In the genomic region with DNA sequence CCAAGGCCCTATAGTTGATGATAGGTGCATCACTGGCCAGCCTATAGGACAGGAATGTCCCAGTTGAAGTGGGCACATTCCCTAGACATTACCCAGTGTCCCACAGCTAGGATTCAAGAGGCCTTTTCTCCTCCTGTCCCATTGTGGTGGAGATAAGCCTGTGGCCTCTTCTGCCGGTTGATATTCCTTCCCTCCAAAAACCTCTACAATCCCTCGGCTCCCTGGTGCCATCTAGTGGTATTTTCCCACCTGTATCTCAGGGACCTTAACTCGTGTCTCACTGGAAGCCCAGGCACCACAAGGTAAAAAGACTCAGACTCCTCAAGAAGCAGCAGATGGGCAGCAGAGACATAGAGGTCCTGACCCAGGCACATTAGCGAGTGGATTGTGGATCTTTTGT, we compare ENCODE assay signal across 8 mouse cellular contexts. TPM values are rescaled to one million over a fixed set of nuclear protein-coding genes. Genes with fewer than 3 reads are reported as not detected.
DNase-seq lines count a peak whose midpoint lies in the region; ATAC-seq and TF ChIP-seq lines count a peak whose summit lies in the region.

No protein-coding gene starts in this region.

- H3K27ac ChIP-seq in ES-Bruce4 (ENCODE audit: insufficient read depth, low read length), result no peak overlapping the region
- no peak overlapping the region for H3K27ac ChIP-seq in heart, embryonic 16.5 days (ENCODE audit: low read length)
- H3K27ac ChIP-seq in lung, embryonic 14.5 days (ENCODE audit: low read depth), result no peak overlapping the region

- TF ChIP-seq CTCF in ES-Bruce4 (IDR thresholded peaks at IDR 0.05; ENCODE audit: low read depth, low read length), result peak; percentile 65
- peak; percentile 85; the same call in 1 of the 2 replicates for TF ChIP-seq CTCF in brain, embryonic 14.5 days (IDR thresholded peaks at IDR 0.05; ENCODE audit: borderline replicate concordance, extremely low read depth, insufficient read depth, insufficient read length)
- TF ChIP-seq CTCF in lung, embryonic 14.5 days (IDR thresholded peaks at IDR 0.05; ENCODE audit: low read depth), result peak; percentile 93

- TF ChIP-seq EP300 in ES-Bruce4 (IDR thresholded peaks at IDR 0.05; ENCODE audit: insufficient read depth, low read depth, low read length), result no peak

- no peaks in the 10 kb centered on the region for H3K27me3 ChIP-seq in ES-Bruce4 (ENCODE audit: control insufficient read depth, insufficient read depth, low read length, poor library complexity, severe bottlenecking)
- H3K27me3 ChIP-seq in heart, embryonic 16.5 days (ENCODE audit: control insufficient read depth, insufficient read depth, low read length), result no peaks in the 10 kb centered on the region
- no peaks in the 10 kb centered on the region for H3K27me3 ChIP-seq in lung, embryonic 14.5 days (ENCODE audit: insufficient read depth, low read length)

- H3K9ac ChIP-seq in ES-Bruce4 (ENCODE audit: low read depth, poor library complexity, severe bottlenecking), result no peak overlapping the region
- peak overlapping the region; percentile 49 for H3K9ac ChIP-seq in heart, embryonic 16.5 days (ENCODE audit: low read length)
- H3K9ac ChIP-seq in lung, embryonic 14.5 days, result peak overlapping the region; percentile 20

- peaks cover 14% of the 10 kb centered on the region; the same call in 1 of the 2 replicates for H3K36me3 ChIP-seq in ES-Bruce4 (ENCODE audit: control insufficient read depth, insufficient read depth, low read length, poor library complexity, severe bottlenecking)
- H3K36me3 ChIP-seq in heart, embryonic 16.5 days (ENCODE audit: control insufficient read depth, insufficient read depth), result peaks cover 35% of the 10 kb centered on the region
- peaks cover 41% of the 10 kb centered on the region for H3K36me3 ChIP-seq in lung, embryonic 14.5 days (ENCODE audit: insufficient read depth)

- peak; percentile 58 for ATAC-seq in erythroid progenitor cell, adult 5-6 weeks (replicated peaks; ENCODE audit: low FRiP score, poor library complexity, severe bottlenecking)
- no peak for ATAC-seq in heart, embryonic 16.5 days (replicated peaks; ENCODE audit: extremely low read depth, insufficient read depth, low FRiP score)
- peak; percentile 4; the same call in 1 of the 2 replicates for ATAC-seq in lung, embryonic 14.5 days (ENCODE audit: insufficient read depth)

- H3K9me3 ChIP-seq in ES-Bruce4 (replicated peaks; ENCODE audit: control insufficient read depth, insufficient read depth, low read length, poor library complexity, severe bottlenecking), result no peaks in the 10 kb centered on the region
- H3K9me3 ChIP-seq in heart, embryonic 16.5 days (replicated peaks; ENCODE audit: control insufficient read depth, low read length), result no peaks in the 10 kb centered on the region
- H3K9me3 ChIP-seq in lung, embryonic 14.5 days (ENCODE audit: low read depth, low read length), result no peaks in the 10 kb centered on the region

- peaks cover 1% of the 10 kb centered on the region for H3K4me1 ChIP-seq in ES-Bruce4 (ENCODE audit: control insufficient read depth, insufficient read depth, low read length)
- peaks cover 29% of the 10 kb centered on the region for H3K4me1 ChIP-seq in heart, embryonic 16.5 days (ENCODE audit: control insufficient read depth, insufficient read depth, low read length)
- peaks cover 3% of the 10 kb centered on the region; the same call in 1 of the 2 replicates for H3K4me1 ChIP-seq in lung, embryonic 14.5 days (ENCODE audit: insufficient read depth)

- WGBS in heart, embryonic 16.5 days, result 3% methylated on average over 4 of the region's 4 CpGs
- 4% methylated on average over 4 of the region's 4 CpGs for WGBS in lung, embryonic 14.5 days

- TF ChIP-seq POLR2A in ES-Bruce4 (IDR thresholded peaks at IDR 0.05; ENCODE audit: insufficient read depth, low read length), result no peak
- no peak for TF ChIP-seq POLR2A in brain, embryonic 14.5 days (IDR thresholded peaks at IDR 0.05; ENCODE audit: borderline replicate concordance, extremely low read depth, insufficient read depth, insufficient read length, poor library complexity, severe bottlenecking)

- peak; percentile 93 for DNase-seq in brain, embryonic 14.5 days (ENCODE audit: low read depth)
- peak; percentile 85 to 92 for DNase-seq in kidney, postnatal 36 days
- DNase-seq in lung, embryonic 14.5 days, result peak; percentile 96
- peak; percentile 54 for DNase-seq in ovary, adult 18-20 months (ENCODE audit: low spot score)
- peak; percentile 65 to 89 for DNase-seq in thymus, postnatal 10 days (ENCODE audit: low spot score in 2 of 2)

- no peak overlapping the region for H3K4me2 ChIP-seq in heart, embryonic 16.5 days (ENCODE audit: low read depth, low read length)
- no peak overlapping the region for H3K4me2 ChIP-seq in lung, embryonic 14.5 days

- H3K4me3 ChIP-seq in ES-Bruce4 (ENCODE audit: low read depth, low read length), result no peak overlapping the region
- H3K4me3 ChIP-seq in heart, embryonic 16.5 days (ENCODE audit: low read length), result no peak overlapping the region
- no peak overlapping the region for H3K4me3 ChIP-seq in lung, embryonic 14.5 days (ENCODE audit: low read depth, low read length)

RNA-seq across cellular contexts. Expression of a gene that starts 3.3 kb away (rescaled TPM):
- 63.9 and 72.8 TPM in 2 replicates for polyA plus RNA-seq in ES-Bruce4 (2011; ENCODE audit: insufficient read depth, insufficient read length, low read depth, missing spikeins)
- polyA plus RNA-seq in brain, embryonic 14.5 days (2012; rRNA removed), result 272 and 426 TPM in 2 replicates
- total RNA-seq in erythroid progenitor cell, adult 5-6 weeks (2015; ENCODE audit: low replicate concordance), result 87.6 and 109 TPM in 2 replicates
- 43.9 and 66.0 TPM in 2 replicates for total RNA-seq in erythroid progenitor cell, adult 5-6 weeks (2017; ENCODE audit: low replicate concordance)
- 596 and 743 TPM in 2 replicates for polyA plus RNA-seq in heart, embryonic 16.5 days (2015; fragmentation: Nextera tagmentation; extraction: Ambion mirVana)
- 318 and 319 TPM in 2 replicates for polyA plus RNA-seq in lung, embryonic 14.5 days (2014; fragmentation: Nextera tagmentation; extraction: Ambion mirVana)

RNA-seq across cellular contexts. Expression of a gene that starts 15.2 kb away (rescaled TPM):
- 0.68 and 0.82 TPM in 2 replicates for polyA plus RNA-seq in ES-Bruce4 (2011; ENCODE audit: insufficient read depth, insufficient read length, low read depth, missing spikeins)
- polyA plus RNA-seq in brain, embryonic 14.5 days (2012; rRNA removed), result 15.3 and 19.8 TPM in 2 replicates
- total RNA-seq in erythroid progenitor cell, adult 5-6 weeks (2015; ENCODE audit: low replicate concordance), result 1.4 TPM in 1 of 2 replicates, not detected in the other
- not detected in 2 replicates for total RNA-seq in erythroid progenitor cell, adult 5-6 weeks (2017; ENCODE audit: low replicate concordance)
- 50.3 and 51.6 TPM in 2 replicates for polyA plus RNA-seq in heart, embryonic 16.5 days (2015; fragmentation: Nextera tagmentation; extraction: Ambion mirVana)
- polyA plus RNA-seq in lung, embryonic 14.5 days (2014; fragmentation: Nextera tagmentation; extraction: Ambion mirVana), result 26.8 and 29.4 TPM in 2 replicates

RNA-seq across cellular contexts. Expression of a gene that starts 15.7 kb away (rescaled TPM):
- 175 and 192 TPM in 2 replicates for polyA plus RNA-seq in ES-Bruce4 (2011; ENCODE audit: insufficient read depth, insufficient read length, low read depth, missing spikeins)
- polyA plus RNA-seq in brain, embryonic 14.5 days (2012; rRNA removed), result 158 and 207 TPM in 2 replicates
- total RNA-seq in erythroid progenitor cell, adult 5-6 weeks (2015; ENCODE audit: low replicate concordance), result 35.6 and 83.6 TPM in 2 replicates
- total RNA-seq in erythroid progenitor cell, adult 5-6 weeks (2017; ENCODE audit: low replicate concordance), result 72.0 and 102 TPM in 2 replicates
- polyA plus RNA-seq in heart, embryonic 16.5 days (2015; fragmentation: Nextera tagmentation; extraction: Ambion mirVana), result 30.7 and 33.9 TPM in 2 replicates
- 44.9 and 49.3 TPM in 2 replicates for polyA plus RNA-seq in lung, embryonic 14.5 days (2014; fragmentation: Nextera tagmentation; extraction: Ambion mirVana)

RNA-seq across cellular contexts. Expression of a gene that starts 19.4 kb away (rescaled TPM):
- polyA plus RNA-seq in ES-Bruce4 (2011; ENCODE audit: insufficient read depth, insufficient read length, low read depth, missing spikeins), result 35.7 and 36.5 TPM in 2 replicates
- 59.1 and 61.2 TPM in 2 replicates for polyA plus RNA-seq in brain, embryonic 14.5 days (2012; rRNA removed)
- total RNA-seq in erythroid progenitor cell, adult 5-6 weeks (2015; ENCODE audit: low replicate concordance), result 26.3 and 59.5 TPM in 2 replicates
- 65.3 and 74.2 TPM in 2 replicates for total RNA-seq in erythroid progenitor cell, adult 5-6 weeks (2017; ENCODE audit: low replicate concordance)
- 31.9 and 40.1 TPM in 2 replicates for polyA plus RNA-seq in heart, embryonic 16.5 days (2015; fragmentation: Nextera tagmentation; extraction: Ambion mirVana)
- 56.8 and 63.4 TPM in 2 replicates for polyA plus RNA-seq in lung, embryonic 14.5 days (2014; fragmentation: Nextera tagmentation; extraction: Ambion mirVana)

RNA-seq across cellular contexts. Expression of a gene that starts 46.7 kb away (rescaled TPM):
- 2,641 and 2,952 TPM in 2 replicates for polyA plus RNA-seq in ES-Bruce4 (2011; ENCODE audit: insufficient read depth, insufficient read length, low read depth, missing spikeins)
- 2,157 and 2,683 TPM in 2 replicates for polyA plus RNA-seq in brain, embryonic 14.5 days (2012; rRNA removed)
- 689 and 862 TPM in 2 replicates for total RNA-seq in erythroid progenitor cell, adult 5-6 weeks (2015; ENCODE audit: low replicate concordance)
- 557 and 668 TPM in 2 replicates for total RNA-seq in erythroid progenitor cell, adult 5-6 weeks (2017; ENCODE audit: low replicate concordance)
- polyA plus RNA-seq in heart, embryonic 16.5 days (2015; fragmentation: Nextera tagmentation; extraction: Ambion mirVana), result 536 and 549 TPM in 2 replicates
- polyA plus RNA-seq in lung, embryonic 14.5 days (2014; fragmentation: Nextera tagmentation; extraction: Ambion mirVana), result 1,192 and 1,202 TPM in 2 replicates
